Mouse (Mus musculus) liver, embryonic 12.5 days (tissue): ENCODE results near the gene Cylc1. TPM values are rescaled to one million over a fixed set of nuclear protein-coding genes. Genes with fewer than 3 reads are reported as not detected.

Experiments
- ATAC-seq: fragments of 200-750 bp; cut with Nextera tagmentation; 2 replicates; pipeline ENCODE4 v1.8.0; 2017; ENCODE audit warnings: moderate number of reproducible peaks, mild to moderate bottlenecking, moderate library complexity
- H3K27ac ChIP-seq: fragments of 300-500 bp; sonication (generic); 2 replicates; pipeline ENCODE4 v1.5.1; 2016; ENCODE audit warnings: mild to moderate bottlenecking
- H3K27me3 ChIP-seq: fragments of 300-500 bp; sonication (generic); replicated peaks from 2 replicates; pipeline ENCODE4 v1.6.1; 2016; ENCODE audit warnings: mild to moderate bottlenecking, moderate library complexity
- H3K36me3 ChIP-seq: fragments of 300-500 bp; sonication (generic); 2 replicates; pipeline ENCODE4 v1.6.1; 2016; ENCODE audit warnings: mild to moderate bottlenecking, moderate library complexity
- H3K4me1 ChIP-seq: fragments of 300-500 bp; sonication (generic); 2 replicates; pipeline ENCODE4 v1.6.1; 2016
- H3K4me2 ChIP-seq: fragments of 300-500 bp; sonication (generic); 2 replicates; pipeline ENCODE4 v1.6.1; 2016; ENCODE audit warnings: mild to moderate bottlenecking, moderate library complexity
- H3K4me3 ChIP-seq: fragments of 300-500 bp; sonication (generic); 2 replicates; pipeline ENCODE4 v1.5.1; 2016; ENCODE audit warnings: mild to moderate bottlenecking, moderate library complexity
- H3K9ac ChIP-seq: fragments of 300-500 bp; sonication (generic); 2 replicates; pipeline ENCODE4 v1.6.1; 2016; ENCODE audit warnings: mild to moderate bottlenecking, moderate library complexity
- H3K9me3 ChIP-seq: fragments of 300-500 bp; sonication (generic); replicated peaks from 2 replicates; pipeline ENCODE4 v1.6.1; 2016; ENCODE audit warnings: mild to moderate bottlenecking, moderate library complexity
- WGBS: fragments of 180-500 bp; shearing (Covaris S2); methylation state at CpG from one replicate; pipeline ENCODE4 v1.1.7; 2016; ENCODE audit not compliant: insufficient replicate concordance; 5-methylcytosine and 5-hydroxymethylcytosine counted together
- polyA plus RNA-seq: library from polyadenylated mRNA; unstranded; fragments of >200 nt; fragmentation: Nextera tagmentation; extraction: Ambion mirVana; gene quantifications from 2 replicates; pipeline ENCODE4 v1.2.1, GENCODE M21; 2016

Gene Cylc1
- not detected in 2 replicates for polyA plus RNA-seq

DNA sequence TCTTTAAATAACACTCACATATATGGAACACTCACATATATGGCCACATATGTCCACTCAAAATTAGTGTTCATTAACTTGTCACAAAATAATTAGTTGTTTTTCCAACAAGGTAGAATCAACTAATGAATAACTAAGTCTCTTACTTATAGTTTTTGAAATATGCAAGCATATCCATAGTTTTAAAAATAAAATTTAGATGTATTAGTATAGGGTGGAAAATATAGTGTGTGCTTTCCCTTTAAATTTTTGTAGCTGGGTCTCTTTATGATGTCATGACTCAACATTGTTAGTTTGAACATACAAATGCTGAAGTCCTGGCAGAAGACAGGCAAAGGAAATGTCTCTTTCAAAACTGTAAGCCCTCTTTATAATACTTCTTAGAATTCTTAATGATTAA is at the start of gene Cylc1:
Gene Cylc1 (plus strand): TSS at position 301 of the 400 bp plus-strand sequence.
- Histone ChIP-seq H3K9ac (no peak within 1 kb of the TSS), H3K9me3 (no peaks in the 10 kb centered on the region), H3K4me3 (no peak within 1 kb of the TSS), H3K27ac (no peak within 1 kb of the TSS), H3K36me3 (no peaks in the 10 kb centered on the region), H3K4me2 (no peak within 1 kb of the TSS), H3K27me3 (no peaks in the 10 kb centered on the region), H3K4me1 (no peaks in the 10 kb centered on the region)
- ATAC-seq = no peak

- peak; percentile 67; the same call in 1 of the 2 replicates for ATAC-seq
- Histone ChIP-seq H3K4me3 (no peak overlapping the region), H3K9me3 (no peaks in the 10 kb centered on the region), H3K9ac (no peak overlapping the region), H3K4me2 (no peak overlapping the region), H3K27me3 (no peaks in the 10 kb centered on the region), H3K36me3 (no peaks in the 10 kb centered on the region), H3K27ac (no peak overlapping the region), H3K4me1 (no peaks in the 10 kb centered on the region)
- WGBS = 31% methylated on average over 8 of the region's 8 CpGs
These were observed 31.5 kb upstream of the Cylc1 start for GRCm38 (mm10) chrX:111078680-111079079.

DNA sequence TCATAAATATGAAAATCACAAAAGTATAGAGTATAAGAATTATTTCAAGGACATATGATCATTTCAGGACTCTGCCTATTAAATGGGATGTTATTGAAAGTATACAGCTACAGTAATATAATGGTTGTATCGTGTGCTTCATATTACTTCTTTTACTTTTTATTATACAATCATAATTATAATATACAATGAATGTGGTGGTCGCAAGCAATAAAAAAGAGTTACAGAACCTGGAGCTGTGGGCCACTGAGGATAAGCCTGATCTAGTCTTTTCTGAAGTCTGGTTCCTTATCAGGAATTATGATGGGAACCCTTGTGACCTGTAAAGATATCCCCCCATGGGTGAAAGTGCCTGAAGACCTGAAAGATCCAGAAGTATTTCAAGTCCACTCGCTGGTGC is 57.8 kb downstream of the Cylc1 start, which contains the start of gene Gm10112:
Gene Gm10112 (plus strand): TSS at position 301 of the 400 bp plus-strand sequence.
- Histone ChIP-seq H3K4me3 (no peak within 1 kb of the TSS), H3K9me3 (no peaks in the 10 kb centered on the region), H3K27me3 (no peaks in the 10 kb centered on the region), H3K9ac (no peak within 1 kb of the TSS), H3K36me3 (no peaks in the 10 kb centered on the region), H3K27ac (no peak within 1 kb of the TSS), H3K4me2 (no peak within 1 kb of the TSS), H3K4me1 (no peaks in the 10 kb centered on the region)
- WGBS = 77% methylated on average over 3 of the region's 3 CpGs
- no peak for ATAC-seq

Other genes starting within 250 kb of the Cylc1 start
- not detected in 2 replicates for gene Gm10112, start 57.9 kb downstream of the Cylc1 start, polyA plus RNA-seq